ENCODE assay signal across 8 mouse cellular contexts in the genomic region with DNA sequence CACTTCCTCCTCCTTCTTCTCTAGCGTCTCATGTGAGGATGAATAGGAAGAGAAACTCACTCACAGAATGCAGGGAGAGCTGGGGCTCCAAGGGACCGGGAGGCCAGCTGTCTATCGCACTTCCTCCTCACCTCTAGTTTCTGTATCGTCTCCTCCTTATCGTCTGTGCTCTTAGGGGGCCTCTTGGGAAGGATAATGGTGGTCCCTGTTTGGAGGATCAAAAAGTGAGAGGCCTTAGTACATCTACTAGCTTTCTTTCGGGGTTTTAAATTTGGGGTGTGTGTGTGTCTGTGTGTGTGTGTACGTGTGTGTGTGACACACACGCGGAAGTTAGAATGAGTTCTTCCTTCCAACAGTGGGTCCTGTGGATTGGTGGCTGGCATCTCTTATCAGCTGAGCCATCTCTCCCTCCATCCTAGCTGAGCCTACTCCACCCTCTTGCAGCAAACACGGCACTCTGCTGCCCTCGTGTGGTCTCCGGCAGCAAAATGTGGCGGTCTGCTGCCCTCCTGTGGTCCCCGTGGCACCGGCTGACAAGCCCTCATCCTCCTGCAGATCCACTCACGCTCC. TPM values are rescaled to one million over a fixed set of nuclear protein-coding genes. Genes with fewer than 3 reads are reported as not detected.
DNase-seq lines count a peak whose midpoint lies in the region; ATAC-seq and TF ChIP-seq lines count a peak whose summit lies in the region.

No protein-coding gene starts in this region.

- peak overlapping the region; percentile 42 for H3K4me2 ChIP-seq in intestine, postnatal 0 days (replicated peaks; ENCODE audit: low read depth)
- peak overlapping the region; percentile 44 for H3K4me2 ChIP-seq in midbrain, embryonic 11.5 days

- peak; percentile 100 for TF ChIP-seq CTCF in intestine, postnatal 0 days (IDR thresholded peaks at IDR 0.05; ENCODE audit: low read depth)

- no peak overlapping the region for H3K27ac ChIP-seq in intestine, postnatal 0 days (ENCODE audit: low read depth, low read length)
- H3K27ac ChIP-seq in midbrain, embryonic 11.5 days (ENCODE audit: low read depth, low read length), result no peak overlapping the region

- H3K9me3 ChIP-seq in intestine, postnatal 0 days (ENCODE audit: control insufficient read depth), result no peaks in the 10 kb centered on the region
- H3K9me3 ChIP-seq in midbrain, embryonic 11.5 days (ENCODE audit: control insufficient read depth, low read length), result no peaks in the 10 kb centered on the region

- peaks cover 14% of the 10 kb centered on the region for H3K4me1 ChIP-seq in intestine, postnatal 0 days (replicated peaks; ENCODE audit: control insufficient read depth, insufficient read depth, low read length)
- H3K4me1 ChIP-seq in midbrain, embryonic 11.5 days (ENCODE audit: control insufficient read depth, insufficient read depth, low read length), result peaks cover 15% of the 10 kb centered on the region

- 0 out of 2 replicates have a peak, but pooled peaks have one; percentile 3 for ATAC-seq in intestine, postnatal 0 days
- peak; percentile 75 for ATAC-seq in midbrain, embryonic 11.5 days (ENCODE audit: low FRiP score)

- intact Hi-C loops in left cerebral cortex, postnatal 4 days (cut with DNase I), result loop anchor here (2.0 kb wide), 1 partner anchor 29 kb away; no protein-coding TSS in a partner anchor

- peak overlapping the region; percentile 11; the same call in 1 of the 2 replicates for H3K9ac ChIP-seq in intestine, postnatal 0 days (ENCODE audit: low read depth, low read length)
- H3K9ac ChIP-seq in midbrain, embryonic 11.5 days (ENCODE audit: low read length), result peak overlapping the region; percentile 45; the same call in 1 of the 2 replicates

- no peaks in the 10 kb centered on the region for H3K27me3 ChIP-seq in intestine, postnatal 0 days (replicated peaks; ENCODE audit: control insufficient read depth, insufficient read depth, low read length)
- no peaks in the 10 kb centered on the region for H3K27me3 ChIP-seq in midbrain, embryonic 11.5 days (ENCODE audit: control insufficient read depth, insufficient read depth, low read length)

- peak; percentile 88 for DNase-seq in adrenal gland, adult 8-10 months
- peak; percentile 90 for DNase-seq in embryo, embryonic 9.5 days (ENCODE audit: extremely low spot score)
- peak; percentile 77 to 84 for DNase-seq in gastrocnemius, postnatal 4 days (ENCODE audit: low spot score in 2 of 2)
- peak; percentile 91 for DNase-seq in left cerebral cortex, postnatal 4 days
- DNase-seq in midbrain, embryonic 11.5 days (ENCODE audit: low spot score, missing footprints), result peak; percentile 99
- DNase-seq in right cerebral cortex, postnatal 4 days, result peak; percentile 93
- DNase-seq in yolk sac, embryonic 10.5 days (ENCODE audit: low spot score), result peak; percentile 89

- 13% methylated on average over 16 of the region's 16 CpGs for WGBS in intestine, postnatal 0 days
- WGBS in midbrain, embryonic 11.5 days, result 12% methylated on average over 16 of the region's 16 CpGs

- 0 out of 2 replicates have a peak, but pooled peaks cover 3% of the 10 kb centered on the region for H3K36me3 ChIP-seq in intestine, postnatal 0 days (ENCODE audit: control insufficient read depth, insufficient read depth)
- no peaks in the 10 kb centered on the region for H3K36me3 ChIP-seq in midbrain, embryonic 11.5 days (ENCODE audit: control insufficient read depth, insufficient read depth, low read length)

- H3K4me3 ChIP-seq in intestine, postnatal 0 days (ENCODE audit: low read depth, low read length), result no peak overlapping the region
- H3K4me3 ChIP-seq in midbrain, embryonic 11.5 days (ENCODE audit: low read depth, low read length), result peak overlapping the region; percentile 3; the same call in 1 of the 2 replicates

RNA-seq across cellular contexts. Expression of gene Gm16253, which starts 3.2 kb away (rescaled TPM):
- not detected for total RNA-seq in adrenal gland, adult 8-10 months (2022)
- 1 to 10 TPM; 1.5 TPM for total RNA-seq in gastrocnemius, postnatal 4 days (2021)
- polyA plus RNA-seq in intestine, postnatal 0 days (2015; fragmentation: Nextera tagmentation; extraction: Ambion mirVana), result 0.31 and 0.41 TPM in 2 replicates
- total RNA-seq in left cerebral cortex, postnatal 4 days (2021), result not detected
- polyA plus RNA-seq in midbrain, embryonic 11.5 days (2014; fragmentation: Nextera tagmentation; extraction: Ambion mirVana), result 0.36 and 0.43 TPM in 2 replicates

RNA-seq across cellular contexts. Expression of gene Polr3gl, which starts 14.0 kb away (rescaled TPM):
- total RNA-seq in adrenal gland, adult 8-10 months (2022), result 10 to 100 TPM; 35.7 to 54.5 (median 40.0) TPM
- total RNA-seq in gastrocnemius, postnatal 4 days (2021), result 10 to 100 TPM; 32.4 to 34.2 TPM
- 16.4 and 18.7 TPM in 2 replicates for polyA plus RNA-seq in intestine, postnatal 0 days (2015; fragmentation: Nextera tagmentation; extraction: Ambion mirVana)
- 10 to 100 TPM; 28.0 to 28.1 TPM for total RNA-seq in left cerebral cortex, postnatal 4 days (2021)
- polyA plus RNA-seq in midbrain, embryonic 11.5 days (2014; fragmentation: Nextera tagmentation; extraction: Ambion mirVana), result 12.1 and 14.7 TPM in 2 replicates

RNA-seq across cellular contexts. Expression of gene Ankrd34a, which starts 16.5 kb away (rescaled TPM):
- 1 to 10 TPM; 1.1 to 2.3 (median 1.7) TPM for total RNA-seq in adrenal gland, adult 8-10 months (2022)
- total RNA-seq in gastrocnemius, postnatal 4 days (2021), result 1 to 10 TPM; 1.9 TPM
- 0.92 and 1.3 TPM in 2 replicates for polyA plus RNA-seq in intestine, postnatal 0 days (2015; fragmentation: Nextera tagmentation; extraction: Ambion mirVana)
- total RNA-seq in left cerebral cortex, postnatal 4 days (2021), result 10 to 100 TPM; 32.3 to 33.0 TPM
- polyA plus RNA-seq in midbrain, embryonic 11.5 days (2014; fragmentation: Nextera tagmentation; extraction: Ambion mirVana), result 1.5 and 2.0 TPM in 2 replicates

RNA-seq across cellular contexts. Expression of gene Lix1l, which starts 21.0 kb away (rescaled TPM):
- 10 to 100 TPM; 47.8 to 57.8 (median 54.5) TPM for total RNA-seq in adrenal gland, adult 8-10 months (2022)
- 10 to 100 TPM; 41.8 to 42.9 TPM for total RNA-seq in gastrocnemius, postnatal 4 days (2021)
- polyA plus RNA-seq in intestine, postnatal 0 days (2015; fragmentation: Nextera tagmentation; extraction: Ambion mirVana), result 2.2 and 2.4 TPM in 2 replicates
- 10 to 100 TPM; 55.2 to 64.1 TPM for total RNA-seq in left cerebral cortex, postnatal 4 days (2021)
- 6.4 TPM in 2 replicates for polyA plus RNA-seq in midbrain, embryonic 11.5 days (2014; fragmentation: Nextera tagmentation; extraction: Ambion mirVana)

RNA-seq across cellular contexts. Expression of gene Txnip, which starts 22.2 kb away (rescaled TPM):
- 100 to 1,000 TPM; 374 to 825 (median 652) TPM for total RNA-seq in adrenal gland, adult 8-10 months (2022)
- 100 to 1,000 TPM; 318 to 360 TPM for total RNA-seq in gastrocnemius, postnatal 4 days (2021)
- polyA plus RNA-seq in intestine, postnatal 0 days (2015; fragmentation: Nextera tagmentation; extraction: Ambion mirVana), result 244 and 254 TPM in 2 replicates
- total RNA-seq in left cerebral cortex, postnatal 4 days (2021), result 10 to 100 TPM; 65.2 to 69.2 TPM
- polyA plus RNA-seq in midbrain, embryonic 11.5 days (2014; fragmentation: Nextera tagmentation; extraction: Ambion mirVana), result 54.0 and 55.9 TPM in 2 replicates

Comparison
In these comparisons a context has a peak if more than half of its experiments do, and no peak if none do; other contexts are left out.
1. RNA of gene Ankrd34a, which starts 16.5 kb away (total RNA-seq): 32.3 to 33.0 TPM in left cerebral cortex, postnatal 4 days; 1.1 to 2.3 TPM in adrenal gland, adult 8-10 months and 1.9 TPM in gastrocnemius, postnatal 4 days; every median in the first group is over 10 times any median in the second.
2. Peak in every context shown above with its lines, with median percentiles within 50 percentile points of each other: DNase-seq.